Mouse (Mus musculus): ENCODE measurements around the gene Rapgef5. TPM values are rescaled to one million over a fixed set of nuclear protein-coding genes. Genes with fewer than 3 reads are reported as not detected.

The Rapgef5 gene
- total RNA-seq (2021) = 100 to 1,000 TPM; 106 to 111 TPM

DNA sequence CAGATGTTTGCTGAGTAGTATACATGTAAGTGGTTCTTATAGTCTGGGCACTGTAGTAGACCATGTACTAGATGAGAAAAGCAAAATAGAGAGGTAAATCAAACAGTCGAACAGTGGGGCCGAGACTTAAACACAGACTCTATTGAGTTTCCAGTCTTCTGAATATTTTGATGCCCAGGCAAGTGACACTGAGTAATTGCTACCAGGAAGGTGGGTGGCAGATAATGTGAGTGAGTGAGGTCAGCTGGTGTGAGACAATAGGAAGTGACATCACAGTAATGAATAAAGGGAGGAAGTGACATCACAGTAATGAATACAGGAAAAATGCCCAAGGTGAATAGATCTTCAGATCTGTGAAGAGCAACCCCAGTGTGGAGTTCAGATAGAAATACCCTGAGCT, at the start of gene Rapgef5:
Rapgef5 (plus strand) TSS at position 301 of the 400 bp plus-strand sequence.
- intact Hi-C loops (cut with DNase I) = no loop called here
- DNase-seq (ENCODE audit: extremely low spot score in 1 of 2, low spot score in 2 of 2) = no peak

DNA sequence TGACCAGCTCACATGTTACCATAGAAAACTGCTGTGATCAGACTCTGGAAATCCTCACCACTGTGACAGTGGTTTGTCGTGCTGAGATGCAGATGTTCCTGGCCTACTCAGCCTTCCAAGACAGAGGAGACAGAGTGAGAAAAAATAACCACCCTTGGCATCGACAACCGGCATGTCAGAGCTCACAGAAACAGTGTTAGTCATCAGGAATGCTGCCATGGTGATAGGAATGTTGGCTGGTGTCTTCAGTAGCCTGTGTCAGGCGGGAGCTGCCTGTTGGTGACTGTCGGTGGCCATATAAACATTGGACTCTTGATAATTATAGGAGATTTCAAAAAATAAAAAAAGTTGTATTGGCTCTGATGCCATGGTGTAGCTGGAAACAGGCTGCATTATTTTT, 48.0 kb upstream of the Rapgef5 start:
- no peak for DNase-seq (ENCODE audit: extremely low spot score in 1 of 2, low spot score in 2 of 2)
- intact Hi-C loops (cut with DNase I) = no loop called here

DNA sequence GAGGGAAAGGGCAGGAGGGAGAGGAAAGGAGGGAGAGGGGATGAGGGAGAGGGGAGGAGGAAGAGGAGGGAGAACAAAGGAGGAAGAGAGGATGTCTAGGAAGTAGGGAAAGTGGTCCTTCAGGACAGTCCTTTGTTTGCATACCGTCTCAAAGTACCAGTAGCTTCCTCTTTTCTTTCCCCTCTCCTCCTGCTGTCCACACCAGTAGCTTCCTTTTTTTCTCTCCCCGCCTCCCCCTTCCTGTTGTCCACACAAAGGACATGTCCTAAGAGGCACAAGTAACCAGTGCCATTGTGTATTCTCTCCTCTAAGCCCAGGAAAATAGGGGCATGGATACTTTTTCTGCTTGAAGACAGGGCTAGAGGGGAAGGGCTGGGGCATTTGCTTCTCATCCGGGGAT, 37.3 kb upstream of the Rapgef5 start:
- intact Hi-C loops (cut with DNase I) = no loop called here
- DNase-seq (ENCODE audit: extremely low spot score in 1 of 2, low spot score in 2 of 2) = no peak

DNA sequence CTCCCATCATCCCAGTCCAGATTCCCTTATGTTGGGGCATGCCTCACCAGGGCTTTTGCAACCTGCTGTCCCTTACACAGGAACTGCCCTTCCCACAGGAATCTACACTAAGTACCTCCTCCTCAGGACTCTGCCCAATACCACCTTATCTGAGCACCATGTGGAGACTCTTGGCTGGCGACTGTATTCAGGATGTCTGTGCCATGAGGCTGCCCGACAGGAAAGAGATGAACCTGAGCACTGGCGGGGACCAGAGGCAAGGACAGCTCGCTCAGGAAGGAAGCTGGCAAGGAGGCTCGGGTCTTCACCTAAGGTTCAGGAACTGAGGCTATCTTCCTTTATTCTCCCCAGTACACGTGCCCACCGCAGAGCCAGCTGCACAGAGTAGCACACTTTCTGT, 36.6 kb upstream of the Rapgef5 start:
- DNase-seq (ENCODE audit: extremely low spot score in 1 of 2, low spot score in 2 of 2) = no peak
- intact Hi-C loops (cut with DNase I) = loop anchor here (5.0 kb wide), 1 partner anchor 53 kb away; no protein-coding TSS in a partner anchor

DNA sequence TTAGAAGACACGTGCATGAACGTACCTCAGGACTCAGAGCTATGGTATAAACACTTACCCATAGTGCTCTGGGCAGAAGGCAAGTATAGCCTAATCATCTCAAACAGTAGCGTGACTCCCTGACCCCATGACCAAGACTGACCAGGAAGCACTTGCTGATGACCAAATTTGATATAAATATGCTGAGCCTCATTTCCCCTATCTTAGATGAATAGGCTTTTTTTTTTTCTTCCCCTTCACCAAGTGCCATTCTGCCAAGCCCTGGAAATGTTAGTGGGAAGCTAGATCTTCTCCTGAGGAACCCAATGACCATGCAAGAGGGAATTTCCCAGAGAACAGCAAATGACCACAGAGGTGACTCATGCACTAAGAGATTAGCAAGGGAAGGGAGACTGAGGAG, 35.3 kb upstream of the Rapgef5 start:
- DNase-seq (ENCODE audit: extremely low spot score in 1 of 2, low spot score in 2 of 2) = no peak
- intact Hi-C loops (cut with DNase I) = loop anchor here (5.0 kb wide), 1 partner anchor 51 kb away; no protein-coding TSS in a partner anchor

DNA sequence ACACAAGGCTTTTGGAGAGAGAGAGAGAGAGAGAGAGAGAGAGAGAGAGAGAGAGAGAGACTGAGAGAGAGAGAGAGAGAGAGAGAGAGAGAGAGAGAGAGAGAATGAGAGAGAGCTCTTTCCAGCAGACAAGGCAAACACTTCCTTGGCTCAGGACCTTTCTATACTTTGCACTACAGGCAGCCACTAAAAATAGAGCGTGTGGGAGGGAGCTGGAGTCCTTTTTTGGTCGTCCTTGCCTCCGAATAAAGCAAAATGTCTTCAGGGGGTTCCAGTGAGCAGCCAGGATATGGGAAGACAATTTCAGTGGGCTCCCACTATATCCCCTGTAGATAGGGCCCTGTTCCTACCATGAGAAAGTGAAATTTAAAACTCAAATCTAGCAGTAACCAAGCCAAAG, 33.6 kb upstream of the Rapgef5 start:
- intact Hi-C loops (cut with DNase I) = loop anchor here (5.0 kb wide), 1 partner anchor 50 kb away; no protein-coding TSS in a partner anchor
- peak; percentile 33 to 48 for DNase-seq (ENCODE audit: extremely low spot score in 1 of 2, low spot score in 2 of 2)

DNA sequence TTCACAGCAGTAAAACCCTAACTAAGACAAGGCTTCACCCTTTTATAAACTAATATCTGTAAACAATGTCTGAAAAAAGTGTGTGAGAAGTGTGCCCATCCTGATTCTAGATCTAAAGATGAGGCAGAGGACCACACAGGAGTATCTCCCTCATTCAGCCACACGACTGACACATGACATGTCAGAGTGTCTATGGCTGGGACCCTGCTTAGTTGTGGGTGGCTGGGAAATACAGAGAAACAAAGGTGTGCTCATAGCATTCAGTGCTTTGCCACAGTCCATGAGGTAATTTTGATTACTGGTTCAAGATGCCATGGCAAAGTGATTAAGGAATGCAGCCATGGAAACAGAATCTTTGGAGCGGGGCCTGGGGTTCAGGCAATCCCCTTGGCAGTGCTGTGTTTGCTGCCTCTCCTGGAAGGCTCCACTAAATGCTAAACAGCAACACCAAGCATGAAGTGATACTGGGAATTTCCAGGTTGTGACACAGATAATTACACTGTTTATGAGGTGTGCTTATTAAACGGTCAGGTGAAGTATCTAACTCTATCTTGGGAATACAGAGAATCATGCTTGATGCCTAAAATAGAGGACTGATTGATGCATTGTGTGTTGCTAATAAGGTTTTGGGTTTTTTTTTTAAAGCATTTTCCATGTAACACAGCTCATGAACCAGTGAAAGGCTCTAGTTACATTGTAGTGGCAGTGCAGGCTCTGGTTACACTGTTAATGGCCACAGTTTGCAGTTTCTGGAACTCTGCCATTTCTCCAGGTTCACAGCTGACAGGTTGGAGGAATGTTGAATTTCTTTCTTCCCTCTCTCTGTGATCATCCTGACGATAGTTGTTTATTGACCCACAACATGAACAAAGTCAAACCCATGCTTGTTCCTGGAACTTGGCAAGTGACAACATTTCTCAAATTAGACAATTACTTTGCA, 29.9 kb upstream of the Rapgef5 start:
- intact Hi-C loops (cut with DNase I) = no loop called here
- DNase-seq (ENCODE audit: extremely low spot score in 1 of 2, low spot score in 2 of 2) = no peak

DNA sequence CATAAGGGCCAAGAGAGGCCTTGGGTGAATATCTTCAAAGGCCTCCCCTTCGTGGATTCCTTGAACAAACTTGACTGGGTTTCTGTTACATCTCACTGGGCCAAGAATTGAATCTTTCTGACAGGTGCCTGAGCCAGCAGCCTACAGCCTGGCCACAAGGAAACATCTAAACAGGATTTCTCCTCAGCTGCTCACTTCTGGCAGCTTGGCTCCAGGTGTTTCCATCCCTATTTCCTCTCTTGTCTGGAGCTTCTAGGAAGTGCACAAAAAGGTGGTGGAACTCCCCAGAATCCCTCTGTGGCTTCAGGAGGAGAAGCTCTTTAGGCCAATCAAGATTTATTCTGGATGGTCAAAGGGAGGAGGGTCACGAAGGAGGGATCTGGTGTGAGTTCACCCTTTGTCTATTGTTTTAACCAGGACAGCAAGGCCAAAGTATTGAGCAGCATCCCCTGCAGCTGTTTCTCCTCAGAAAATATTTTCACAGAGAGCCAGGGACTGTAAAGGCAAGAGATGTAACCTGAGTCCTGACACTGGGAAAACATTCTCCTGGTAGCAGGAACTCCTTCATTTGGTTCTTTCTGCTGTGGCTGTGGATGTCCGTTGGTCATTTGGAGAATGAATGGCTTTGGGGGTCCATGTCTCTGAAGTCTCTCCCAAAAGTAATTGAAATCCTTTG, 19.6 kb upstream of the Rapgef5 start:
- intact Hi-C loops (cut with DNase I) = no loop called here
- DNase-seq (ENCODE audit: extremely low spot score in 1 of 2, low spot score in 2 of 2) = no peak

DNA sequence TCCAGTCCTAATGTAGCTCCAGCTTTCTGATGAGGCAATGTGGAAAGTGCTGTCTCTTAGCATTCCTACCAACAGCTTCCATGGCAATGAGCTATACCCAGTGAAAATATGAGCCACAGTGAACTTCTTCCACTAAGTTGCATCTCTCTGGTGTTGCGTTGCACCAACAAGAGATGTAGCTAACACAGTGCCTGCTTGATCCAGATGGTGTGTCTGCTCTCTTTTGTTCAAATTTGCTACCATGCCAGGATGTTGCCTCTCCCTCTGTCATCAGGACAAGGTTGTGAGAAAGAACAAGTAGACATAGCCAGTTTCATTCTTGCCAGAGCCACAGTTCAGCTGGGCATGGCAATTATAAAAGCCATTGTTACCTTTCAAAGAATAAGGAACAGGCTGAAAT, 18.9 kb upstream of the Rapgef5 start:
- intact Hi-C loops (cut with DNase I) = no loop called here
- no peak for DNase-seq (ENCODE audit: extremely low spot score in 1 of 2, low spot score in 2 of 2)

DNA sequence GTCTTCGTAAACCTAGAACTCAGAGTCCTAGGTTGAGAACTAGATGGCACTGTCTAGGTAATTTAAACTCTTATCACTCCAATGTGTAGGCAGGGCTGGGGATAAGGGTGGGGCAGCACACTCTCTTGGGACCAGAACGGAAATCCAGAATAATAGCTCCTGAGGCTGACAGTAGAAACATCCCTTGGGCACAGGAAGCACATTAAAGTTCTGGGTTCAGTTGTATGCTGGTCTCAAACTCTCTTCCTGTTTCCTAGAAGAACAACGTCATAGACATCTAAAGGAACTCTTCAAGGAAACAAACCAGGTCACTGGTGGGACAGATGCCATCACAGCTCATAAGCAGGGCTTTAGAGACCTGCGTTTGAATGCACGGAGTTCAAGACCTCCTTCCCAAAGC, 17.0 kb upstream of the Rapgef5 start:
- intact Hi-C loops (cut with DNase I) = no loop called here
- DNase-seq (ENCODE audit: extremely low spot score in 1 of 2, low spot score in 2 of 2) = no peak

DNA sequence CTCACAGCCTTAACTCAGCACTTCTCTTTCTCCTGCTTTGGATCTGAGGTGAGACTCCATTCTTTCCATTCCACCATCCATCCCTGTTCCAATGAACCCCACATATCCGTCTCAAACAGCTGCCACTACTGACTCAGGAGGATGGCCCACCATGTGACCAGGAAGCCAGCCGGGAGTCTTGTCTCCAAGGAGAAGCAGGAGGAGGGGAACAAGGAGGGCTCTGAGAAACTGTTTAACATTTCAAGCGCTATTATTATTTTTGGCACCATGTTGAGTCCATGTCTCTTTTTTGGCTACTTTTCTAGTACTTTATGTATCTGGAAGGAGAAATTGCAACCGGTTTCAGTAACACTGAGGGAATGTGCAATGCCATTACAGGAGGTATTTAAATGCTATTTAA, 15.1 kb upstream of the Rapgef5 start:
- peak; percentile 66 to 73 for DNase-seq (ENCODE audit: extremely low spot score in 1 of 2, low spot score in 2 of 2)
- intact Hi-C loops (cut with DNase I) = no loop called here

DNA sequence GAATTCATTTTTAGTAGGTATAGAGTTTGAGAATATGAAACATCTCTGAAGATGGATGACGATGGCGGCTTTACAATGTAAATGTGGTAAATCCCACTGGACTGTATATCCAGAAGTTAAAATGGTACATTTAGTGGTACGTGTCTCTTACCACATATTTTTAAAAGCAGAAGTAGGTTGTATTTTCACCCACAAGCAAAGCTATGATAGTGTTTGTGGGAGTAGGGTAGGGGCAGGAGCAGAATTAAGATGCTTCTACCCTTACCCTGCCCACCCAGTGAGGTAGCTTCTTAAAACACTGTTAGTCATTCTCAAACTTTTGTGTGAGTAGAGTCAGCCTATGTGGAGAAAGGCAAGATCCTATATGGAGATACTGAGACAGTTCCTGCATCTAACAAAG, 13.4 kb upstream of the Rapgef5 start:
- no peak for DNase-seq (ENCODE audit: extremely low spot score in 1 of 2, low spot score in 2 of 2)
- intact Hi-C loops (cut with DNase I) = no loop called here

DNA sequence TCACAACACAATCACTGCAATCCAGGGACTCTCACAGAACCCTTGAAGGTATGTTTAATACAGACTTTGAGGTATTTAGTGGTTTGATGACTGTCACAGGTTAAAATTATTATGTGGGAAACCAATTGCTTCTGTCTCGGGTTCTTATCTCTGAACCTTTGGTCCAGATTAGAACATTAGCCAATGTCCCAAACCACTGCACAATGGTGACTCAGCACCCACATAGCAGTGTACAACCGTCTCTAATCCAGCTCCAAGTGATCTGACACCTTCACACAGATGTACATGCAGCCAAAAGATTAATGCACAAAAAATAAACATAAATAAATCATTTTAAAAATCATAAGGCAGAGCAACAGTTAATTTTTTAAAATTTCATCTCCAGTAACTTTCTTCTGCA, 11.1 kb upstream of the Rapgef5 start:
- DNase-seq (ENCODE audit: extremely low spot score in 1 of 2, low spot score in 2 of 2) = no peak
- intact Hi-C loops (cut with DNase I) = no loop called here

DNA sequence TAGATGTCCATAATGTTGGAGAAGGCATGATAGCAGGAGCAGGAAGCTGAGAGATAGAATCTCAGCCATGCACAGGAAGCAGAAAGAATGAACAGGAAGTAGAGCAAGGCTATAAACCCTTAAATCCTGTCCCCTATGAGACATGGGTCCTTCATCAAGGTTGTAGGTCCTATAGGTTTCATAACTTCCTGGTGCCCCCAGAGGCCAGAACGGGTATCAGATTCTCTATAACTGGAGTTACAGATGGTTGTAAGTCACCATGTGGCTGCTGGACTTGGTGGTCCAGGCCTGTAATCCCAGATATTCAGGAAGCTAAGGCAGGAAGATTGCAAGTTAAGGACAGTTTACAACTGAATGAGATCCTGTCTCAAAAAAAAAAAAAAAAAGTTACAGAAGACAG, 8.5 kb upstream of the Rapgef5 start:
- intact Hi-C loops (cut with DNase I) = no loop called here
- DNase-seq (ENCODE audit: extremely low spot score in 1 of 2, low spot score in 2 of 2) = no peak

DNA sequence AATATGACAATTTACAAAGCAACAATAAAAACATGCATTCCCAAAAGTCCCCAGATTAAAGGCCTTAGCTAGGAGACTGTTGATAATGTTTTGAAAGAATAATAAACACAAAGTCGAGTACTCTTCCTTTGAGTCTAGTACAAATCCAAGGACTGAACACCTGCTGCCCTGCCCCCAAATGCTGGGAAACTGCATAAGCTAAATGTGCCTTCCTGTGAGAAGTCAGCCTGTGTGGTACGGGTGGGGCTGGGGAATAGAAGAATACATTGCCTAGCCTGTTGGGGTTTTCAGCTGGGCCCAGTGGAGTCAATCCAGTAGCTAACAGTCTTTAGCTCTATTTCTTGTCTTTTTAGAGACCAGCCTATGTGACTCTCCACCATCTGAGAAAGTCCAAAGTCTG, 6.4 kb upstream of the Rapgef5 start:
- intact Hi-C loops (cut with DNase I) = no loop called here
- DNase-seq (ENCODE audit: extremely low spot score in 1 of 2, low spot score in 2 of 2) = peak in 1 of 2 experiments; percentile 64

DNA sequence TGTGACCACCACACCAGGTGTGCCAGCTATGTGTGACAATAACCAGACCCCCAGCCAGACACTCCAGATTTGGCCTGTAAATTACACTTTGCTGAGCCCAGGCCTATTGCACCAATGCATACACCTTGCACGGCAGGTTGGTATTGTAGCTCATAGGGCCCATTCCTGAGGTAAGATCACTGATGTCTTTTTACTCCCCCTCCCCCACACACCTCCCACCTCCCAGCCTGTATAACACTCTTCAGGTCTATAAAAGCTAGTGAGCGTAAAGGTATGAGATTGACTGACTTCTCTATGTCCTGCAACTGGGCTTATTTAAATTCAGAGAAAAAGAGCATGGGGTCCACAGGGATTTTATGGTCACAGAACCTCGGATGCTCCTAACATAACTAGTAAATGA, 3.8 kb upstream of the Rapgef5 start:
- intact Hi-C loops (cut with DNase I) = no loop called here
- no peak for DNase-seq (ENCODE audit: extremely low spot score in 1 of 2, low spot score in 2 of 2)

DNA sequence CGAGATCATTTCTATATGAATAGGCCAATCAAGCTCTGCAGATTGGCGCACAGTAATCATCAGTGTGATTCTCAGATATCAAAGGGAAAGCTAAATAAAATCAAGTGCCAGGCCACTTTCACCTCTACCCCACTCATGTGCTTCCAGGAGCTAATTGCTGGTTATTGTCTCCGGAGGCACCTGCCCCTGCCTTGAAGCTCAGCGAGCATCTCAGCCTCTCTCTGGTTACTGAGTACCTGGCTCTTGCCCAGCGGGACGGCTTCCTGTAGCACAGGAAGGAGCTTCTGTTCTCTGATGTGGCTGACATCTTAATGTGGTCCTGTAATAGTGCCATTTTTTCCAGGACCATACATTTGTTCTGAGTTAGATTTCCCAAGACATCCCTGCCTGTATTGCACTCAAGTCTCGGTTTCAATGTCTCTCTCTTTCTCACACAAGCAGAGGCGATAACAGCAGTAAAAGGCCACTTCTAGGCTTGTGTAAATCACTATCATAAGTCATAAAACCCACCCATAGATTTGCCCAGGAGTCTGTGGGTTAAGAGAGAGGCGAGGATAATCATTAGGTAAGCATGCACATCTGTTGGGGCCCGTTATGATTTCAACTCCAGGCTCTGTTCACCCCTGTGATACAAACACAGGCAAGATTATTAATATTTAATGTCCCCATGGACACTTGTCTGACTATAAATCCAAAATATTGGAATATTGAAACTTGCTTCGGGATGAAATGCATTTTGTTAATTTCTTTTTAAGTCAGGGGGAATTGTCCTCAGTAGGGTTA, 2.9 kb upstream of the Rapgef5 start:
- intact Hi-C loops (cut with DNase I) = no loop called here

DNA sequence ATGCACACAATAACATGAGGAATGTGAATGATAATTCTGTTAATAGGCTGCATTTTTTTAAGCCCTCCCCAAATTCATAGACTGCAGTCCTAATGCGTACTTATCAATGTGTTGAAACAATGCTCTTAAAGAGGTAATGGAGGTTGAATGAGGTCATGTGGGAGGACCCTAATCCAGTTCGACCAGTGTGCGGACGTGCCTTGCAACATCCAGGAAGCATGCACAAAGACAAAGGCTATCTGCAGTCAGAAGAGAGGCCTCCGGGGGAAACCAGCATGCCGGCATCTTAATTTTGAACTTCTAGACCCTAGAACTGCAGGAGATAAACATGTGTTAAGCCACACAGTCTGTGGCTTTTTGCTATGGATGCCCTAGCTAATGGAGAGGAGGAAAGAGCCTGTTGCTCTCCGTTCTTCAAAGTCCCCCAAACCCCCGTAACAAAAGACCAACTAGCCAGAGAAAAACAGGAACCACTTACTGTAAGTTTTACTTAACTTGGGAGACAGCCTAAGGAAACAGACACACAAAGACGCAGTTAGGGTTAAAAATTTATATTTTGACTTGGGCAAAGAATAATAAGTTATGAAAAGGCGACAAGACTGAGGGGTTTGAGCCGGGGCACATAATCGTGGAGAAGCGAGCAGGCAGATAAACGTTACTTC, 1.1 kb downstream of the Rapgef5 start:
- no peak for DNase-seq (ENCODE audit: extremely low spot score in 1 of 2, low spot score in 2 of 2)
- intact Hi-C loops (cut with DNase I) = no loop called here

More for the DNA sequence above, 2.9 kb upstream of the Rapgef5 start:
- DNase-seq (ENCODE audit: extremely low spot score in 1 of 2, low spot score in 2 of 2) = no peak

Measured in left cerebral cortex, postnatal 10 days (tissue).